Mouse (Mus musculus) kidney, postnatal 0 days (tissue): ENCODE measurements around the gene Gm42715. TPM values are rescaled to one million over a fixed set of nuclear protein-coding genes. Genes with fewer than 3 reads are reported as not detected.

Source experiments
- ATAC-seq: fragments of 200-750 bp; cut with Nextera tagmentation; replicated peaks from 2 replicates; pipeline ENCODE4 v1.8.0; 2017; ENCODE audit warnings: low read depth, moderate number of reproducible peaks, moderate TSS enrichment, moderate library complexity; ENCODE audit not compliant: low FRiP score
- DNase-seq: peaks from one replicate; pipeline ENCODE4 v3.0.0-alpha.2; 2016; ENCODE audit warnings: low spot score
- H3K27ac ChIP-seq: fragments of 300-500 bp; sonication (generic); 2 replicates; pipeline ENCODE4 v1.5.1; 2014; ENCODE audit warnings: mild to moderate bottlenecking
- H3K27me3 ChIP-seq: fragments of 300-500 bp; sonication (generic); 2 replicates; pipeline ENCODE4 v1.6.1; 2014; ENCODE audit warnings: low read length, mixed read lengths; ENCODE audit not compliant: insufficient read depth
- H3K36me3 ChIP-seq: fragments of 300-500 bp; sonication (generic); 2 replicates; pipeline ENCODE4 v1.6.1; 2014; ENCODE audit warnings: low read length, mixed read lengths; ENCODE audit not compliant: insufficient read depth
- H3K4me1 ChIP-seq: fragments of 300-500 bp; sonication (generic); replicated peaks from 2 replicates; pipeline ENCODE4 v1.6.1; 2014; ENCODE audit warnings: antibody characterized with exemption, low read length, mixed read lengths; ENCODE audit not compliant: insufficient read depth
- H3K4me2 ChIP-seq: fragments of 300-500 bp; sonication (generic); 2 replicates; pipeline ENCODE4 v1.6.1; 2014; ENCODE audit warnings: mild to moderate bottlenecking, low read length, moderate library complexity, mixed read lengths
- H3K4me3 ChIP-seq: fragments of 300-500 bp; sonication (generic); replicated peaks from 2 replicates; pipeline ENCODE4 v1.5.1; 2014; ENCODE audit warnings: low read depth, low read length
- H3K9ac ChIP-seq: fragments of 300-500 bp; sonication (generic); 2 replicates; pipeline ENCODE4 v1.6.1; 2014; ENCODE audit warnings: low read depth, low read length
- H3K9me3 ChIP-seq: fragments of 300-500 bp; sonication (generic); replicated peaks from 2 replicates; pipeline ENCODE4 v1.6.1; 2016; ENCODE audit warnings: low read length, inconsistent platforms, mixed read lengths
- CTCF ChIP-seq: IDR thresholded peaks from 2 replicates; pipeline ENCODE4 v1.5.1; 2016; ENCODE audit warnings: antibody characterized with exemption, low read depth, mild to moderate bottlenecking, moderate library complexity
- WGBS: fragments of 180-500 bp; shearing (Covaris S2); extraction: QIAGEN DNeasy Blood & Tissue Kit; methylation state at CpG from one replicate; pipeline ENCODE4 v1.1.7; 2014; 5-methylcytosine and 5-hydroxymethylcytosine counted together
- polyA plus RNA-seq: library from polyadenylated mRNA; unstranded; fragments of >200 nt; fragmentation: Nextera tagmentation; extraction: Ambion mirVana; gene quantifications from 2 replicates; pipeline ENCODE4 v1.2.1, GENCODE M21; 2015

Gene Gm42715
- polyA plus RNA-seq, 1 experiment from 2014 or later: 10.9 TPM

GRCm38 (mm10) chr7:127511808-127512230 is 7.6 kb upstream of the Gm42715 start, which contains the start of gene Srcap:
Gene Srcap (plus strand): TSS chr7:127511983.
- WGBS: under 1% methylated on average over 37 of the region's 37 CpGs
- peak within 1 kb of the TSS; percentile 83 for H3K4me3 ChIP-seq

GRCm38 (mm10) chr7:127512231-127513015 is 7.0 kb upstream of the Gm42715 start:
- TF ChIP-seq CTCF: no peak
- peak overlapping the region; percentile 96 for H3K9ac ChIP-seq
- H3K4me2 ChIP-seq: peak overlapping the region; percentile 63
- peak overlapping the region; percentile 83 for H3K4me3 ChIP-seq
- 0 out of 2 replicates have a peak, but pooled peaks cover 5% of the 10 kb centered on the region for H3K4me1 ChIP-seq
- under 1% methylated on average over 75 of the region's 93 CpGs for WGBS
- DNase-seq: peak; percentile 95
- H3K36me3 ChIP-seq: peaks cover 11% of the 10 kb centered on the region; the same call in 1 of the 2 replicates
- ATAC-seq: peak; percentile 80
- H3K9me3 ChIP-seq: no peaks in the 10 kb centered on the region
- H3K27me3 ChIP-seq: no peaks in the 10 kb centered on the region
- peak overlapping the region; percentile 99 for H3K27ac ChIP-seq

More at GRCm38 (mm10) chr7:127511808-127512230, 7.6 kb upstream of the Gm42715 start, which contains the start of gene Srcap:
- no peaks in the 10 kb centered on the region for H3K9me3 ChIP-seq
- DNase-seq (peak; percentile 100), ATAC-seq (peak; percentile 96)
- H3K4me2 ChIP-seq: peak within 1 kb of the TSS; percentile 63
- peak within 1 kb of the TSS; percentile 96 for H3K9ac ChIP-seq
- no peak for TF ChIP-seq CTCF
- H3K27ac ChIP-seq: peak within 1 kb of the TSS; percentile 99
- H3K4me1 ChIP-seq: 0 out of 2 replicates have a peak, but pooled peaks cover 5% of the 10 kb centered on the region
- H3K27me3 ChIP-seq: no peaks in the 10 kb centered on the region
- H3K36me3 ChIP-seq: peaks cover 7% of the 10 kb centered on the region; the same call in 1 of the 2 replicates

DNA sequence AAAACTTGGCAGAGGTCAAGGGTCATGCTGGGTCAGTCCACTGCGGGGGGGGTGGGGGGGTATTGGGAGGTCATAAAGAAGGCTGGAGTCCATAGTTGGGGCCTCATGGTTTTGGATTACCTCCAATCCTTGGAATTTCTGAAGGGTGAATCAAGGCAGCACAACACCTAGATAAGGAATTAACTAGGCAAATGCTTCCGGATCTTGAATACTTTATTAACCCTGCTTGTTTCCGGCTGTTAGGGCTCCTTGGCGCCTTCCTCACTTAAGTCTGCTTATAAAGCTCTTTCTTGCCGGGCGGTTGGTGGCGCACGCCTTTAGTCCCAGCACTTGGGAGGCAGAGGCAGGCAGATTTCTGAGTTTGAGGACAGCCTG is 6.4 kb upstream of the Gm42715 start:
- H3K4me1 ChIP-seq: 0 out of 2 replicates have a peak, but pooled peaks cover 5% of the 10 kb centered on the region
- peak overlapping the region; percentile 83 for H3K4me3 ChIP-seq
- H3K4me2 ChIP-seq: peak overlapping the region; percentile 63
- H3K9me3 ChIP-seq: no peaks in the 10 kb centered on the region
- WGBS: 20% methylated on average over 8 of the region's 8 CpGs
- ATAC-seq (no peak), DNase-seq (no peak)
- TF ChIP-seq CTCF: 0 out of 2 replicates have a peak, but pooled peaks have one; percentile 4
- no peaks in the 10 kb centered on the region for H3K27me3 ChIP-seq
- H3K9ac ChIP-seq: peak overlapping the region; percentile 96; the same call in 1 of the 2 replicates
- peak overlapping the region; percentile 99 for H3K27ac ChIP-seq
- H3K36me3 ChIP-seq: peaks cover 16% of the 10 kb centered on the region; the same call in 1 of the 2 replicates

DNA sequence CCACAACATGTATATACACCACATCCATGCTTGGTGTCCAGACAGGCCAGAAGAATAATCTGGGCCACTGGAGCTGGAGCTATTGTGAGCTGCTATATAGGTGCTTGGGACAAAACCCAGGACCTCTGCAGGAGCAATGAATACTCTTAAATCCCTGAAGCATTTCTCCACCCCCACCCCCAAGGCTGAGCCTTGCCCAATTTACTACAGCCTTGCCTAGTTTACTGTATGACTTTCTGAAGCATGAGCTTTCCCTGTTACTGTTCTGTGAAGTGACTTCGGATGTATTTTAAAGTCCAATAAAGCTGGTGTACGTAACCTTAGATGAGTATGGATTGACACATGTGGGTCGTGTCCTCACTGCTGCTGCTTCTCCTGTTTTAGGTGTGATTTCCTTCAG is 5.6 kb upstream of the Gm42715 start:
- Histone ChIP-seq H3K4me1 (0 out of 2 replicates have a peak, but pooled peaks cover 5% of the 10 kb centered on the region), H3K4me2 (peak overlapping the region; percentile 63), H3K36me3 (peaks cover 23% of the 10 kb centered on the region; the same call in 1 of the 2 replicates), H3K9me3 (no peaks in the 10 kb centered on the region), H3K9ac (no peak overlapping the region), H3K27ac (peak overlapping the region; percentile 99; the same call in 1 of the 2 replicates), H3K4me3 (peak overlapping the region; percentile 83), H3K27me3 (no peaks in the 10 kb centered on the region)
- WGBS: 49% methylated on average over 3 of the region's 3 CpGs
- no peak for TF ChIP-seq CTCF
- DNase-seq (no peak), ATAC-seq (no peak)

- ATAC-seq: no peak
- DNase-seq: no peak
- H3K36me3 ChIP-seq: peaks cover 29% of the 10 kb centered on the region; the same call in 1 of the 2 replicates
- H3K9me3 ChIP-seq: no peaks in the 10 kb centered on the region
- no peak overlapping the region for H3K9ac ChIP-seq
- no peak overlapping the region for H3K27ac ChIP-seq
- TF ChIP-seq CTCF: no peak
- 0 out of 2 replicates have a peak, but pooled peaks cover 5% of the 10 kb centered on the region for H3K4me1 ChIP-seq
- no peak overlapping the region for H3K4me2 ChIP-seq
- WGBS: 93% methylated on average over 7 of the region's 7 CpGs
- H3K4me3 ChIP-seq: no peak overlapping the region
- H3K27me3 ChIP-seq: no peaks in the 10 kb centered on the region
Measured at GRCm38 (mm10) chr7:127515846-127516245, 3.5 kb upstream of the Gm42715 start.

- Histone ChIP-seq H3K36me3 (peaks cover 30% of the 10 kb centered on the region), H3K27ac (no peak overlapping the region), H3K27me3 (no peaks in the 10 kb centered on the region), H3K4me1 (0 out of 2 replicates have a peak, but pooled peaks cover 5% of the 10 kb centered on the region), H3K9ac (no peak overlapping the region), H3K4me2 (no peak overlapping the region), H3K4me3 (no peak overlapping the region), H3K9me3 (no peaks in the 10 kb centered on the region)
- 96% methylated on average over 6 of the region's 7 CpGs for WGBS
- ATAC-seq (no peak), DNase-seq (no peak)
- no peak for TF ChIP-seq CTCF
Measured at GRCm38 (mm10) chr7:127516344-127516743, 3.0 kb upstream of the Gm42715 start.
